Mouse (Mus musculus) megakaryocyte, adult 5-6 weeks (primary cell): ENCODE measurements around the gene Sdk2. TPM values are rescaled to one million over a fixed set of nuclear protein-coding genes. Genes with fewer than 3 reads are reported as not detected.

Experiments used
- ATAC-seq: 2 replicates; pipeline ENCODE4 v1.8.0; 2016; ENCODE audit warnings: mild to moderate bottlenecking, inconsistent platforms; ENCODE audit not compliant: poor library complexity, severe bottlenecking
- total RNA-seq, 2 experiments: library from RNA; stranded (forward) in 1 of 2; stranded (reverse) in 1 of 2; fragments of 153-499, 151-499 nt in 1 of 2; fragments of 221-1000, 200-1000 nt in 1 of 2; gene quantifications; 2 replicates each; pipeline versions ENCODE4 v1.2.3 to v1.2.4; 2015 to 2017

Gene Sdk2
- total RNA-seq, 2 experiments from 2014 or later = 0.04 to 0.11 TPM

GRCm38 (mm10) chr11:113797014-113797983, 269.5 kb downstream of the Sdk2 start:
- no peak for ATAC-seq

- no peak for ATAC-seq
These were observed 271.0 kb downstream of the Sdk2 start for GRCm38 (mm10) chr11:113795846-113796245.

- no peak for ATAC-seq
These were observed 275.3 kb downstream of the Sdk2 start for GRCm38 (mm10) chr11:113791357-113792215.

- no peak for ATAC-seq
These were observed 277.7 kb downstream of the Sdk2 start for GRCm38 (mm10) chr11:113789101-113789500.

- ATAC-seq = peak; percentile 77
These were observed 278.6 kb downstream of the Sdk2 start for GRCm38 (mm10) chr11:113788183-113788789.

- ATAC-seq = peak; percentile 47
These were observed 279.2 kb downstream of the Sdk2 start for GRCm38 (mm10) chr11:113787432-113788182.

- peak; percentile 63 for ATAC-seq
These were observed 279.8 kb downstream of the Sdk2 start for GRCm38 (mm10) chr11:113787009-113787408.

- no peak for ATAC-seq
These were observed 280.5 kb downstream of the Sdk2 start for GRCm38 (mm10) chr11:113786395-113786794.

- ATAC-seq = no peak
These were observed 281.3 kb downstream of the Sdk2 start for GRCm38 (mm10) chr11:113785406-113786171.

- no peak for ATAC-seq
These were observed 282.0 kb downstream of the Sdk2 start for GRCm38 (mm10) chr11:113784656-113785396.

- ATAC-seq = no peak
These were observed 284.4 kb downstream of the Sdk2 start for GRCm38 (mm10) chr11:113782496-113782895.

GRCm38 (mm10) chr11:113782006-113782405, 284.8 kb downstream of the Sdk2 start:
- no peak for ATAC-seq

- ATAC-seq = no peak; the same call in 1 of the 2 replicates
These were observed 287.2 kb downstream of the Sdk2 start for GRCm38 (mm10) chr11:113779680-113780041.

GRCm38 (mm10) chr11:113778733-113779679, 287.8 kb downstream of the Sdk2 start:
- peak; percentile 19 for ATAC-seq

GRCm38 (mm10) chr11:113777878-113778464, 288.9 kb downstream of the Sdk2 start:
- ATAC-seq = peak; percentile 53

- peak; percentile 80 for ATAC-seq
These were observed 289.9 kb downstream of the Sdk2 start for GRCm38 (mm10) chr11:113776851-113777511.

GRCm38 (mm10) chr11:113774773-113775172, 292.1 kb downstream of the Sdk2 start:
- ATAC-seq = no peak
